ENCODE assay signal across 10 mouse cellular contexts in genomic region chr5:114194161-114194560, GRCm38 (mm10). TPM values are rescaled to one million over a fixed set of nuclear protein-coding genes. Genes with fewer than 3 reads are reported as not detected.
"Had no signal": no experiment of that assay in that cellular context is flagged by ENCODE, and none has a peak within 500 bp of the region (broad histone marks: within the 10 kb centered on the region; RNA-seq: fewer than 3 reads in every experiment).

No protein-coding gene starts in this region.

- DNase-seq: kidney, adult 11 months; kidney, adult 9 months; kidney, postnatal 4 days; lung, adult 2 months; lung, postnatal 36 days; right cerebral cortex, postnatal 4 days; spleen, adult 18-20 months had no signal

- ATAC-seq: lung, postnatal 0 days; midbrain, embryonic 13.5 days had no signal

RNA-seq across cellular contexts. Expression of gene Acacb, which starts 47.8 kb away (rescaled TPM):
- total RNA-seq: neutrophil, adult 5-6 weeks had no signal
